Mouse (Mus musculus): Measurements from ENCODE around the gene Layn.

Layn gene

DNA sequence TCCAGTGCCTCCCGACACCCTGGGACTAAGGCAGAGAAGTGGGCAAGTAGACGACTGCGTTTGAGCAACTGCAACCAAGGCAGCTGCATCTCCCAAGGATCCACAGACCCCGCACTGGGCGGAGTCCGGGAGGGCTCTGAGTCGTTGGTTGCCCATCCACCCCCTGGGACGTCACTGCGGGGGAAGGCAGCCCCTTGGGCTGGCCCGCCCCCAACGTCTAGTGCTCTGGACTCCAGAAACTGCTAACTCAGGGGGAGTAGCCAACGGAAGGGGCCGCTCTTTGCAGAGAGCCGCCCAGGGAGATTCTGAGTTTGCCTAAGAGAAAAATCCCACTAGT is at the start of gene Layn:
Gene Layn (minus strand): TSS at position 116 of the 337 bp plus-strand sequence.
- in situ Hi-C loops (cut with MboI, MseI), result no loop called here

DNA sequence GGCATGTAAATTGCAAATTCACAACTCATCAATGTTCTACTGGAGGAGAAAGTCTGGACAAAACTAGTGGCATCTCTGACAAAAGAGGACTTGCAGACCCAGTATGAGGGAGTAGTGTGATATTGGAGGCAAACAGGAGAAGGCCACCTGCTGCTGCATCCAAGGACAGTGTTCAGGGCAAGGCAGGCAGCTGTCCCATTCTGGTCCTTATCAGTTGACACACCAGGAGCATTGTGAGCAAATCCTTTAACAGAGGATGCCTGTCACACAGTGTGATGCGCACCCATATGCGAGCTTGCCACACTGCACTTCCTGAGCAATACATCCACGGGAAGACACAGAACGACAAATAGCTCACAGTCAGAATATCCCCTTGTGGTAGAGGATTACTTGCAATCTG is 37.9 kb upstream of the Layn start:
- in situ Hi-C loops (cut with MboI, MseI), result no loop called here

DNA sequence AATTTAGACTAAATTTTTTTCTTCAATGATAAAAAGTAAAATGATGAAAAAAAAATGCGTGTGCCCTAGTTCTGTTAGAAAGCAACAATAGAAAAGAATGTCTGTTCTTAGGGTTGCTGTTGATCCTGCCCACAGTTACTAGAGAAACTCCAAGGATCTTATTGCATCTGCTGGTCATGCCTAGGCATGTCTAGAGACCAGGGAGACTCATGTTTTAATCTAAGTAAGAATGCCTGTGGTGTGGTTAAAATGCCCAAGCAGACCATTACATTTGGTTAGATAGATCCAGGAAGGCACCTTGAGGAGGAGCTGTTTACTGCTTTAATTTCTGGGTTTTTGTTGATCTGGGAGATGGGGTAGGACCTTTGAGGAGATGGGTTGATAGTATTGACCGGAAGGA is 28.9 kb upstream of the Layn start:
- in situ Hi-C loops (cut with MboI, MseI), result no loop called here

DNA sequence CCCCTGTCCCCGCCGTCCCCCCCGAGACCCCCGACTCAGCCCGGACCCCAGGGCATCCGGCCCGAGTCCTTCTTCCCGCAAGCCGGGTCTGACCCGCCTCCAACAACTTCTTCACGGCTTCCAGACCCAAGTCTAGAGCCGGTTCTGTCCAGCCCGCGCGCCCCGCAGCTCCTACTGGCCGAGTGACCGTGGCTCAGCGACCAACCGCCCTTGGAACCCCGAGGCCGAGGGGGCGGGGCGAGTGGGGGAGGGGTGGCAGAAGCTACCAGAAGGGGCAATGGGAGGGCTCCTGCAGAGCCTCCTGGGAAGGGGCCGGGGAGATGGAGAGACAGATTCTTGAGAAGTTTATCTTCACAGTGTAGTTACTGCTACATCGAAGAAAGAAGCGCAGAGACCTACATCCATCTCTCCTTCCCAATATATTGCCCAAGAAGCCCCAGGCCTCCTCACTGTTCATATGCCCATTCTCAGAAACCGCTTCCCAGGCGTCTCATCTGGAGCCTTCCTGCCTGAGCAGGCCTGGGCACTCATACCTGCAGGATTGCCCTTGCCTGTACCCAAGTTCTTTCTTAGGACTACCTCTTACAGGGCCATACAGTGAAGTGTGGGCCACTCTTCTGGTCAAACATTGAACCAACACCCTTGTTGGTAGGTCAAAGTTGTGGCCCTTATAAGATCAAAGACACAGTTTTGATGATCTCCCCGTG is 27.1 kb upstream of the Layn start:
- in situ Hi-C loops (cut with MboI, MseI), result no loop called here

DNA sequence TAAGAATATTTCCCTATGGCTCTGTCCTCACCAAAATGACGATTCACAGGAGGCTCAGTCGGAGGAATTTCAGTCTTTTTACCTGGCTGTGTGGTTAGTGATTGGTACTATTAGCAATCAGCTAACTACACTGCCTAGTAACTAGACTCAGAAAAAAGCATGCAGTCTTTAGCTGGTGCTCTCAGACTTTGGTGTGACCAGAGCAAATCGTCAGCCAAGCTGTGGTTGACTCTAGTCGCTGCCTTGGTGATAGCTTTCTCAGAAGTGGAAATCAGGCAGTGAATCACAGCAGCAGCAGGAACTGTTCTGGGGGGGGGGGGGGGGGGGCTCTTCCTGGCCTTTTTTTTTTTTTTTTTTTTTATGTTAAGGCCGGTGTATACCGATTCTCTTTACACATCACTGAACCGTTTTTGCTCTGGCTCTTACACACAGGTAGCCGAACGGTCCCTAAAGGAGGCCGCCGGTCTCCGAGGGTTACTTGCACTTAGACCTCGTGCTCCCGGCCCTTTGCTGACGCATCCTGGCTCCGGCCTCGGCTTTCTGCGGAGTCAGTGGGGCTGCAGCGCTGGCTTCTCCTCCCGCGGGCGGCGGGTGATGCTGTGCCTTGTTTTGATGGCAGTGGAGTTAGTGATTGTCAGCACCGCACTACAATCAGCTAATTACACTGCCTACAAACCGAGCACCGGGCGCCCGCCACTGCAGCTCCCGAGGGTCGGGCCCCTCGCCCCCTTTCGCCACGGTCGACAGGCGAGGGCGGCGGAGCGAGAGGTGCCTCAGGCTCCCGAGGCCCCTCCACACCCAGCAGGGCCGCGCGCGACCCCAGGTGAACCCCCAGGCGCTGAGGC is 26.3 kb upstream of the Layn start:
- in situ Hi-C loops (cut with MboI, MseI), result no loop called here

DNA sequence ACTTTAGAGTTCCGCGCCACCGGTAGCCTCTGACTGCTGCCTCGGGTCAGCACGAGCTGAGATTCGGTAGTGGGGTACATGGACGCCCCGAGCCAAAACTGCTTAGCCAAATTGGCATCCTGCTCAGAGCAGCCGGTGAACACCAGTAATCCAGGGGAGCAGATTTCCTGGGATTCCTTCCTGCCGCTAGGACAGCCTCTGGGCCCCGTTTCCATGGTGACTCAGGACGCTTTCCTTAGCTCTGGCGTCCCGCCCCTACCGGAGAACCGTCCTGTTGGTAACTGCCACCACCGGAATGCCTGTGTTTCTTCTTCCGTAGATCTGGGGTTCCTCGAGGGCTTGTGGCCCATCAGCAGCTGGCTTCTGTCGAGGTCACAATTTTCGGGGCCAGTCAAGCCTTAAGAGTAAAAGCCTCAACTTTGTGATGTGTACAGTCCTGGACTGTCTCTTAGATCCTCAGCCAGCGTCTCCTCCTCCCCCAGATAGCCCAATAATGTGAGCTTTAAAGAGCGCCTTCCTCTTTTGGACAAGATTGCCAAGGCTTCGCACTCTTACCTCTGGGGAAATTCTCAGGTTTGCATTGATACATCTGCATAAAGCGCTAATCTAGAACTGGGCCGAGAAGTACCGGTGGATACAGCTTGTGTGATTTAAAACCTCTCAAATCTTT is 25.0 kb upstream of the Layn start, which contains the start of gene 4833427G06Rik:
Gene 4833427G06Rik (minus strand): TSS at position 323 of the 670 bp plus-strand sequence.
- in situ Hi-C loops (cut with MboI, MseI), result no loop called here

DNA sequence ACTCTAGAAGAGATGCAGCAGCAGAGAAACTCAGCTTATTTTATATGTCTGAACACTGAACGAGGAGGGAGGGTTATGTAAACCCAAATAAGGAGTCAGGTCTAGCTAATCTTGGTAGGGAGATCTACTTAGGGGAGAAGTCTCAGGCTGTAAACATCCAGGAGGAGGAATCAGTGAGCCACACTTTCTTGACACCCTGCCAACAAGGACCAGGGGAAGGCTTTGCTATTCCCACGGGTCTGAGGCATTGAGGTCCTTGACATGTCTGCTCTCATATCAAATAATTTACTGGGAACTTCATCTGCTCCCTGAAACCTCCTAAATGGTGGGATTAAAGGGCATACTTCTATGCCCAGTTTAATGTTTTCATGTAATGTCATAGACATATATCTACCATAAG is 19.4 kb upstream of the Layn start:
- in situ Hi-C loops (cut with MboI, MseI), result no loop called here

DNA sequence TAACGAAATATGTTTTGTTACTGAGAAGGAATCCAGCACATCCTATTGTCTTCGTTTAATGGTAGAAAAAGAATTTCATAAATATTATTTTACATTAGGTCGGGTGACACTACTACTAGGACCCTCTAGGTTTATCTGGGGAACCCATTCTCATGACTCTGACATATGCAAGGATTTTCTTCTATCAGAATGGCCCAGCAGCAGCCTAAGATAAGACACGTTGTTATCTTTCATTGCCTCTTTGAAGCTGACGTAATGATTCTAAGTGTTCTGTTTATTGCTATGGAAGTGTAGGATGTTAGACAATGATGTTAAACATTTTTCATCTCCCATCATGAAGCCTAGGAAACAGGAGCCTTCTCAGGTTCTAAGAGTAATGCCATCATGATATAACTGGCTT is 16.8 kb upstream of the Layn start:
- in situ Hi-C loops (cut with MboI, MseI), result no loop called here

DNA sequence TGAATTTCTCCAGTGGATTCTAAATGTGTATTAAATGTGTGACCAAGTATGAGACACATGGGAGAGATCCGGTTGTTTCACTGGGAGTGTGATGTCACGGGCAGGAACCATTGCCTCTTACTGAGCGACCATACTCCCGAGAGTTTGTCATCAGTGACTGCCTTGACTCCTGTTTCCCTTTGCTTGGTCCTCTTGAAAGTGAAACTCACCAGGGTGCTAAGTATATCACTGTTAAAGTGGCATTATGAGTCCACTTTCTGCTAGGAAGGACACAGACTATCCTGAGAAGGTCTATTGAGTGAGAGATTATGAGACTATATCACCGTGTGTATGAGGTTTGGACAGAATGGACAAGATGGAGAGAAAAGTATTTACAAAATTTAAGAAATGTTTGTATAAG is 4.7 kb upstream of the Layn start:
- in situ Hi-C loops (cut with MboI, MseI), result no loop called here

DNA sequence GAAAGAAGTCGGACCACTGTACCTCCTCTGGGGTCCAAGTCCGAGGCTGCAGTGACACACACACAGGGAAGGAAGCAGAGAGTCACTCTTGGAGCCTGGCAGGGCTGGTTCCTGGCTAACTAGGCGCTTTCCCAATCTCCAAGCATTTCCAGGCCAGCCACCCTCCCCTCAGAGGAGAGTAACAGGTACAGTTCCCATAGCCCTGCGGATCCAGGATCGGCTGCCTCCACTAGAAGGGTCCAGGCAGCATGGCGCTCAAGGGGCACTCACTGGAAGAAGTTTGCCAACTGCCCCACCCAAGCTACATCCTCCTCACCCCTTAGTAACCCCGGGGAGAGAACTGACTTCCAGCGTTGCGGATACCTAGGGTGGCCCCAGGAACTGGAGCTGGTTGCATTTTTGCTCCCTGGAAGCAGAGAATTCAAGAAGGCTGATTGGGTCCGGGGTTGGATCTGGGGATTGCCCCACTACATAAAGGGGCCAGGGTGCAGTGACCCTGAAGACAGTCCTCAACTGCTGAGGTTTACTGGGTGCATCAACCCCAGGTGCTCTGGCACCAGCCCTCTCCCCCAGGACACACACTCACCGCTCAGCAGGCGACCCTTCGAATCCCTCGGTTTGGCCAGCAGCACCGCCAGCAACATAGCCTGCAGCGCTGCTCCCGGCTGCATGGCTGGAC is 455 bp downstream of the Layn start:
- in situ Hi-C loops (cut with MboI, MseI), result no loop called here

DNA sequence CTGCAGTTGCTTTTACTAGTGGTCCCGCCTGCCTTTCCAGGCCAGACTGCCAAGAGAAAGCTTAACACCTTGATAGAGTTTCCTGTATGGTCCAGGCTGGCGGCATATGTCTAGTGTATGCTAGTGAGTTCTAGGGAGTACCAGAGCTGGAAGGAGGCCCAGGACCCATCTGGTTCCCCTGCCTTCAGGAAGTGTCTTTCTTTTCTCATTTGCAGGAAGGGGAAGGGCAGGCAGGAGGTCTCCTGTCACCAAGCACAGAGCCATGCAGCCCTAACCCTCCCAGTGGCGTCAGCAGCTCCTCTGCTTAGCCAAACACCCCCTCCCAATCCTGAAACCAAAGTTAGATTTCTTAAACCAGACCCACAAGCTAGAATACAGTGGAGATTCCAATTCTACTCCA is 1.1 kb downstream of the Layn start:
- in situ Hi-C loops (cut with MboI, MseI), result no loop called here

DNA sequence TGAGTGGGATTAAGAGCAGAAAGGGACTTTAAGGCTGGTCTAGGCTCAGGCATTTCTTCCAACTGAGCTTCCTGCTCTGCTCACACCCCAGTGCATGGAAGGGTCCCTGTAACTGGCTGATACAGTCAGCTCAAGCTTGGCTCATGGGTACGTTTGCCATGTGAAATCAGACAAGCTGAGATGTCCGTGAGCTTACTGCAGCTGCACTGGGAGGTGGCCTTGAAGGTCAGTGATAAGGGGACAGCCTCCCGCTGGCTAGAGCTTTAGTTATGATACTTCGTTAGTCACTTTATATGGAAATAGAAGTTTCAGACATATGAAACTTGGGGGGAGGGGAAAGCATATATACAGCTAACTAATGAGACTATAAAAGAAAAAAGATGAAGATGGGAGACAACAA is 6.1 kb downstream of the Layn start:
- in situ Hi-C loops (cut with MboI, MseI), result no loop called here

DNA sequence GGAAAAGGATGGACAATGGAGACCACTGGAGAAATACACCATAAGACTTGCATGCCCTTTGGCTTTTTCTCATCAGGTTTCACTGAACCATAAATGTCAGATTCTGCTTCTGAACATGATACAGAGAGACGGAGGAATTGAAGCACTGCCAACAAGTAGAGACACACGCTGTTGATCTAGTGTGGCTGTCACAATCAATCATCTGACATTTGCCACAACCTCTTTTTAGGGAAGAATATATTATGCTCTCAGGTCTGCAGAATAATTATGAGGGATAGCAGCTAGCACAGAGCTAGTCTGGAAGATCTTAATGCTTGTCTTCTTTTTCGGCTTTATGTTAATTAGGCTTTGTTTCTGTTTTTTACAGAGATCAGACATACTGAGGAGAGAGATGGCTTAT is 8.7 kb downstream of the Layn start:
- in situ Hi-C loops (cut with MboI, MseI), result loop anchor here (5.0 kb wide), 1 partner anchor 64 kb away; no protein-coding TSS in a partner anchor

DNA sequence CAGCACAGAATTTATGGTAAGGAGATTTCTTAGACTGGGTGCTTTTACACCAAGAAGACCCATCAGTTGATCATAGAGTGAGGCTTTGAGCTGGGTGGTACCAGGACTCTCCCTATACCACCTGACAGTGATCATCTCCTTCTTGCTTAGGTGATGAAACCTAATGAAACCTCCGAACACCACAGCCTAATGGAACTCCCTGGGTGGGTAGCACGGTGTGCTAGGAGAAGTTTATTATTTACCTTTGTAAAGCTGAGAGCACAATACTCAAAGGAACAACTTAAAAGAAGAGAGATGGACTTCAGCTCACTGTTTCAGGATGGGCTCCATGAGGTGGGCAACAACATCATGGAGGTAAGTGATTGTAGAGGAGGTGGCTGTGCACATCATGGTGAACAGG is 16.3 kb downstream of the Layn start, which contains the start of gene Btg4:
Gene Btg4 (plus strand): TSS at position 301 of the 400 bp plus-strand sequence.
- in situ Hi-C loops (cut with MboI, MseI), result no loop called here

DNA sequence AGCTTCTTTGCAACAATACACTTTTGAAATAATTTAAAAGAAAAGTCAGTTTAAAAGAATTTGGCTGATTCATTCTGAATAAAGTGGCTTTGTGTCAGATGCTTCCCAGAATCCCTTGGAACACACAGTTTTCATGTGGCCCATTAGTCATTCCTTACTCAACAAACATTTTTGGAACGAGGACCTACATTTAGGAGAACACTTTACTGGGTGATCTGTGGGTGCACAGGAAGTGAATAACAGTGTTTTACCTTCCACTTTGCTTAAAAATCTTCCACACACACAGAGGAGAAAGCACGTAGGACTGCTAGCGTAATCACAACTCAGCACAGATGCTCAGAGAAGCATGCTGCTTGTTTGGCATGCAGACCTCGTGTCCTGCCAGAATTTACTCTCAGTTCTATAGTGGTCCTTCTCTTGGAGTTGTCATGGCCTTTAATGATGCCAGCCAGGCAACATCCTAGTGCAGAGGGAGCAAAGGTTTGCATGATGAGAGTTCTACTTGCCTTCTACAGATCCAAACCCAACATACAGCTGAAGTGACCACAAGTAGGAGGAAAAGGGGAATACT is 17.9 kb downstream of the Layn start:
- in situ Hi-C loops (cut with MboI, MseI), result no loop called here

DNA sequence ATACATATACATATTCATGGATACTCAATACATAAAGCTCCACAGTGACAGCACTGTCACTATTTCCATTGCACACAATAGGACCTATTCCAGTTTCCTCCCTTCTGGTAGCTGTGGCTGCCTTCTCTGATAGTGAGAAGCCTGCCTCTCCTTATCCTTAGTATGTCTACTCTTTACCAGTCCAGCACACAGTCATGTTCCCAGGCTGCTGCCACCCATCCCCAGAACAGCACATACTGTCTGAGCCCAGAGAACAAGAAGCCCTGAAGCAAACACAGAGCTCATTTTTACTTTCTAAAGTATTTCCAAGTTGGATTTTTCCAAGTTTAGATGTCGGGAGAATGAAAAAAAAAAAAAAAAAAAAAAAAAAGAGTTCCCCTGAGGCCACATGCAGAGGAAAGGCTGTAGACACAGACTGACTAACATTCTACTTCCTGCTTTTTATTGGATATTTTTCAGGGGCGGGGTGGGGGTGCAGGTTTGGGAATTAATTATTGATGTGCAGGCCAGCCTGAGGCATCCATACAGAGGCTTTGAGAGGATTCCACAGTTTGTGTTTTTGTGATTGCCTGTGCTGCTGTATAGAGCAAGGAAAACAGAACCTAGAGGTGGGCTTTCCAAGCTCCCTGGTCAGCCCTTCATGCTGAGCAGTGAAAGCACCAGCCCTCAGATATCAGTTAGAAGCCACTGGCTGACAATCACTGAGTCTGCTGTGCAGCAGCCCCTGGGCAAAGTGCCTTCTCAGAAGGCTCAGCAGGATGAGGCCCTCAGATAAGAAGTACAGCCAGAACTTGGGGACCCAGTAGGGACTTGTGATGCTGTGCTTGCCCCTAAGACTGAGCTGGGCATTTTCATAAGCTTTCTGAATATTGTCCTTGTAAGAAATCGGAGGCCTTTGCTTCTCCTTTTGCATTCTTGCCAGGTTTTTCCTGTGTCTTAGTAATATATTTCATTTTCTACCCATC is 20.3 kb downstream of the Layn start:
- in situ Hi-C loops (cut with MboI, MseI), result no loop called here

DNA sequence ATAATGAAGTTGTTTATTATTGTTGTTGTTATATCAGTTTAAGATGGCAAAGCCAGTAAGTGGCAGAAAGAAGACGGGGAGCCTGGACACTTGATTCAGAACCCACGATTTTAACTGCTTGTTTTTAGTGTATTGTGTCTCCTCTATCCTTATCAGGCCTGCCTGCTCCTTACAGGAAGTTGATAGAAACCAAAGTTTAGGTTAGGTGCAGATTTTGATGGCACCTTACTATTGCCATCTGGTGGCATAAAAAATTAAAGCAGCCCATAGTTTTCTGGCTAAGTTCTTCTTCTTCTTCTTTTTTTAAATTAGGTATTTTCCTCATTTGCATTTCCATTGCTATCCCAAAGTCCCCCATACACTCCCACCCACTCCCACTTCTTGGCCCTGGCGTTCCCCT is 24.7 kb downstream of the Layn start:
- in situ Hi-C loops (cut with MboI, MseI), result no loop called here

DNA sequence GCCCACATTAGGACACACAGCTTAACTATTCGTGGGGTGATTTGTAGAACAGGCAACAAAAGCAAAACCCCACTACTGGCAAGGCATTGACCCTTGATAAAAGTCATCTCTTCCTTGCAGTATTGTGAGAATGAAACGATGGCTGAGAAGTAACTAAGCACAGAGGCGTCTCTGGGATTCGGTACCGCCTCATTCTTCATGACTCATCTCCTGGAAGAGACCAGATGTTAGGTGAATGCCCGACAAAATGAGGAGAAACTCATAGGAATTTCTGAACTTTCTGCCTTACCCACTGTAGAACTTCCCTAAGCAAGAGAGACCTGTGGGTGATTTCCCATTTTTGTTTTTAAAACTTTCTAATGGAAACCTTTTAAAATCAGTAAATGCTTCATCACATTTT is 34.8 kb downstream of the Layn start:
- in situ Hi-C loops (cut with MboI, MseI), result no loop called here

DNA sequence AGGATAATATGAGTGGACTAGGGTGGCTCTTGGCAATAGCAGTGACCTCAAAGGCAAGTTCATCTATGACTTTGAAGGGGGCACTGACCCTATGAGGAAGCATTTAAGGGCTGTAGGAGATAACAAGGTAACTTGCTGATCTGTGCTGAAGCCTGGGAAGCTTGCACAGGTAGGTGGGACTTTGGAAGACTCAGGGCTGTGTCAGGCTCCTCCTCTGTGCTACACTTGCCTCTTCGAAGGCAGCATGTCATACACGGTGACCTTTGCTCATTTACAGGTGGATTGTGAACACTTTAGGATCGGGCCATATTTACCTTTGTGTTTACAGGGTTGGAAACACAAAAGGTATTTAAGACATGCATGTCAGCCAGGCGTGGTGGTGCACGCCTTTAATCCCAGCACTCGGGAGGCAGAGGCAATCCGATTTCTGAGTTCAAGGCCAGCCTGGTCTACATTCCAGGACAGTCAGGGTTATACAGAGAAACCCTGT is 35.4 kb downstream of the Layn start:
- in situ Hi-C loops (cut with MboI, MseI), result no loop called here
